Mouse (Mus musculus): ENCODE data around the gene Alg12.

- TF ChIP-seq POLR2A (IDR thresholded peaks at IDR 0.05; ENCODE audit: insufficient read depth, low read depth, low read length) (no peak), CTCF (IDR thresholded peaks at IDR 0.05; ENCODE audit: insufficient read depth, low read depth, low read length) (no peak)
These were observed 25.8 kb upstream of the Alg12 start for GRCm38 (mm10) chr15:88844966-88845365.

Data from olfactory bulb, adult 2 months (tissue).